Mouse (Mus musculus): ENCODE measurements around the gene Col4a4. TPM values are rescaled to one million over a fixed set of nuclear protein-coding genes. Genes with fewer than 3 reads are reported as not detected.

Col4a4 gene
- total and polyA plus RNA-seq, 2 experiments from 2014 or later, result 0.22 to 0.29 TPM

GRCm38 (mm10) chr1:82585981-82586380, 668 bp downstream of the Col4a4 start:
- no peak overlapping the region for H3K4me3 ChIP-seq (ENCODE audit: low read depth, low read length)
- no peaks in the 10 kb centered on the region for H3K36me3 ChIP-seq (ENCODE audit: insufficient read depth)
- 74% methylated on average over 7 of the region's 7 CpGs for WGBS
- no peak overlapping the region for H3K9ac ChIP-seq
- peaks cover 6% of the 10 kb centered on the region; the same call in 1 of the 2 replicates for H3K4me1 ChIP-seq (ENCODE audit: insufficient read depth)
- H3K4me2 ChIP-seq (ENCODE audit: low read depth), result peak overlapping the region; percentile 57; the same call in 1 of the 2 replicates
- H3K9me3 ChIP-seq (ENCODE audit: low read length), result no peaks in the 10 kb centered on the region
- TF ChIP-seq CTCF (IDR thresholded peaks at IDR 0.05; ENCODE audit: low read depth), result no peak
- no peak for DNase-seq
- no peak for ATAC-seq
- no peak overlapping the region for H3K27ac ChIP-seq (ENCODE audit: low read depth, low read length)
- H3K27me3 ChIP-seq (ENCODE audit: insufficient read depth, low read length), result no peaks in the 10 kb centered on the region; the same call in 1 of the 2 replicates

GRCm38 (mm10) chr1:82578320-82578719, 8.3 kb downstream of the Col4a4 start:
- WGBS, result 81% methylated on average over 4 of the region's 4 CpGs
- no peak for ATAC-seq

GRCm38 (mm10) chr1:82577915-82578314, 8.7 kb downstream of the Col4a4 start:
- Histone ChIP-seq H3K4me1 (ENCODE audit: insufficient read depth) (no peaks in the 10 kb centered on the region), H3K9me3 (ENCODE audit: low read length) (no peaks in the 10 kb centered on the region), H3K9ac (no peak overlapping the region), H3K27me3 (ENCODE audit: insufficient read depth, low read length) (no peaks in the 10 kb centered on the region), H3K36me3 (ENCODE audit: insufficient read depth) (no peaks in the 10 kb centered on the region), H3K4me2 (ENCODE audit: low read depth) (no peak overlapping the region), H3K27ac (ENCODE audit: low read depth, low read length) (no peak overlapping the region), H3K4me3 (ENCODE audit: low read depth, low read length) (no peak overlapping the region)
- WGBS, result 66% methylated on average over 3 of the region's 3 CpGs
- DNase-seq (no peak), ATAC-seq (no peak)
- no peak for TF ChIP-seq CTCF (IDR thresholded peaks at IDR 0.05; ENCODE audit: low read depth)

More at GRCm38 (mm10) chr1:82578320-82578719, 8.3 kb downstream of the Col4a4 start:
- no peak overlapping the region for H3K27ac ChIP-seq (ENCODE audit: low read depth, low read length)
- H3K27me3 ChIP-seq (ENCODE audit: insufficient read depth, low read length), result no peaks in the 10 kb centered on the region
- no peak for TF ChIP-seq CTCF (IDR thresholded peaks at IDR 0.05; ENCODE audit: low read depth)
- no peaks in the 10 kb centered on the region for H3K9me3 ChIP-seq (ENCODE audit: low read length)
- H3K4me3 ChIP-seq (ENCODE audit: low read depth, low read length), result no peak overlapping the region
- DNase-seq, result no peak
- no peak overlapping the region for H3K9ac ChIP-seq
- no peak overlapping the region for H3K4me2 ChIP-seq (ENCODE audit: low read depth)
- H3K36me3 ChIP-seq (ENCODE audit: insufficient read depth), result no peaks in the 10 kb centered on the region
- H3K4me1 ChIP-seq (ENCODE audit: insufficient read depth), result no peaks in the 10 kb centered on the region

GRCm38 (mm10) chr1:82577339-82577738, 9.3 kb downstream of the Col4a4 start:
- H3K9me3 ChIP-seq (ENCODE audit: low read length), result no peaks in the 10 kb centered on the region
- H3K36me3 ChIP-seq (ENCODE audit: insufficient read depth), result no peaks in the 10 kb centered on the region
- no peaks in the 10 kb centered on the region for H3K4me1 ChIP-seq (ENCODE audit: insufficient read depth)
- no peak overlapping the region for H3K4me3 ChIP-seq (ENCODE audit: low read depth, low read length)
- WGBS, result 94% methylated on average over 10 of the region's 10 CpGs
- H3K9ac ChIP-seq, result no peak overlapping the region
- ATAC-seq, result no peak
- H3K4me2 ChIP-seq (ENCODE audit: low read depth), result no peak overlapping the region
- DNase-seq, result no peak
- no peak for TF ChIP-seq CTCF (IDR thresholded peaks at IDR 0.05; ENCODE audit: low read depth)
- no peaks in the 10 kb centered on the region for H3K27me3 ChIP-seq (ENCODE audit: insufficient read depth, low read length)
- H3K27ac ChIP-seq (ENCODE audit: low read depth, low read length), result no peak overlapping the region

DNA sequence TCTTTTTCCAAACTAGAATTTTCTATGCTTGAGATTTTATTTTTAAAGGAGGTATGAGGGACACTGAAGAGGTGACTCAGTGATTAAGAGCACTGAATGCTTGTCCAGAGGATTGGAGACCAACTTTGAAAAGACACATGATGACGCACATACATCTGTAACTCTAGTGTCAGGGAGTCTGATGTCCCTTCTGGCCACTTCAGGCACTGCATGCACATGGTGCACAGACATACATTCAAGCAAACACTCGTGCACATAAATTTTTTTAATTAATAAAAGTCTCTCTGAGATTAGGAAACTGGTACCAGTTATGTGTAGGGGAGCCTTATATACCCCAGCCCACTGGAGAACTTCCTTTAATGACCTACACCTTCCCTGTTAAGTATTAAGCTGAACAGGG, 10.5 kb downstream of the Col4a4 start:
- 0 out of 2 replicates have a peak, but pooled peaks have one; percentile 4 for TF ChIP-seq CTCF (IDR thresholded peaks at IDR 0.05; ENCODE audit: low read depth)
- 84% methylated on average over 2 of the region's 2 CpGs for WGBS
- no peaks in the 10 kb centered on the region for H3K36me3 ChIP-seq (ENCODE audit: insufficient read depth)
- H3K27ac ChIP-seq (ENCODE audit: low read depth, low read length), result no peak overlapping the region
- H3K27me3 ChIP-seq (ENCODE audit: insufficient read depth, low read length), result no peaks in the 10 kb centered on the region
- no peak overlapping the region for H3K4me3 ChIP-seq (ENCODE audit: low read depth, low read length)
- H3K9me3 ChIP-seq (ENCODE audit: low read length), result no peaks in the 10 kb centered on the region
- DNase-seq (no peak), ATAC-seq (no peak)
- H3K9ac ChIP-seq, result no peak overlapping the region
- no peak overlapping the region for H3K4me2 ChIP-seq (ENCODE audit: low read depth)
- H3K4me1 ChIP-seq (ENCODE audit: insufficient read depth), result no peaks in the 10 kb centered on the region

DNA sequence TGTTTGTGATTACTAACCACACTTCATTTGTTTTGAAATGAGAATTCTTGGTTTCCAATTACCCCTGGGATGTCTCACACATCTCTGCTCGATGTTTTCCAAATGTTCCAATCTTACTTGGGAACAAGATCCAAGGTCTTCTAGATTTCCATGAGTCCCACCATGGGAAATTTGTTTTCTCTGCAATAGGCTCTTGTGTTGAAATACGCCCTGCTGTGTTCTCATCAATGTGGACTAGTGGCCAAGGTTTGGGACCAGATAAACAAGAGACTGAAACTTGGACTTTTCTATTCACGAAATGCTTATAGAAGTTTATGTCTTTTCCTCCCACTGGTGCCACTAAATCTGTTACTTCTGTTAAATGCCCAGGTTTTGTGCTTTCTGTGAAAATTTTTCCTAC, 11.0 kb downstream of the Col4a4 start:
- TF ChIP-seq CTCF (IDR thresholded peaks at IDR 0.05; ENCODE audit: low read depth), result no peak
- WGBS, result 94% methylated on average over 3 of the region's 3 CpGs
- Histone ChIP-seq H3K4me2 (ENCODE audit: low read depth) (no peak overlapping the region), H3K36me3 (ENCODE audit: insufficient read depth) (no peaks in the 10 kb centered on the region), H3K9me3 (ENCODE audit: low read length) (no peaks in the 10 kb centered on the region), H3K4me1 (ENCODE audit: insufficient read depth) (no peaks in the 10 kb centered on the region), H3K4me3 (ENCODE audit: low read depth, low read length) (no peak overlapping the region), H3K9ac (no peak overlapping the region), H3K27me3 (ENCODE audit: insufficient read depth, low read length) (no peaks in the 10 kb centered on the region), H3K27ac (ENCODE audit: low read depth, low read length) (no peak overlapping the region)
- no peak for DNase-seq
- ATAC-seq, result no peak

DNA sequence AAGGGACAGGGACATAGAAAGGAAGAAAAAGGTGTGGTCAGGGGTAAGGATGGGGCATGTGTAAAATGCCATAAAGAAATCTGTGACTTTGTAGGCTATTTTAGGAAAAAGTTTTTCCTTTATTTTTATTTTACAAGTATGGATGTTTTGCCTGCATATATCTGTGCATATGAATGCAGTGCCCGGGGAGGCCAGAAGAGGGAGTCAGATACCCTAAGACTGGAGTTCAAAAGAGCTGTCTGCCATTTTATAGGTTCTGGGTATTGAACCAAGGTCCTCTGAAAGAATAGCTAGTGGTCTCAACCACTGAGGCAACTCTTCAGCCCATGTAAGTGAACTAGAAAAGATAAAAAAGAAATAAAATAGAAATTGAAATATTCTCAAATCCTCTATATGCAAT, 14.9 kb downstream of the Col4a4 start:
- ATAC-seq, result no peak
- WGBS, result 74% methylated on average over 1 of the region's 1 CpGs
- no peaks in the 10 kb centered on the region for H3K9me3 ChIP-seq (ENCODE audit: low read length)
- H3K36me3 ChIP-seq (ENCODE audit: insufficient read depth), result no peaks in the 10 kb centered on the region
- no peak overlapping the region for H3K27ac ChIP-seq (ENCODE audit: low read depth, low read length)
- no peak overlapping the region for H3K4me2 ChIP-seq (ENCODE audit: low read depth)
- no peaks in the 10 kb centered on the region for H3K27me3 ChIP-seq (ENCODE audit: insufficient read depth, low read length)
- peak; percentile 22 for TF ChIP-seq CTCF (IDR thresholded peaks at IDR 0.05; ENCODE audit: low read depth)
- H3K4me1 ChIP-seq (ENCODE audit: insufficient read depth), result no peaks in the 10 kb centered on the region
- no peak overlapping the region for H3K9ac ChIP-seq
- H3K4me3 ChIP-seq (ENCODE audit: low read depth, low read length), result no peak overlapping the region
- DNase-seq, result no peak
